Mouse (Mus musculus): ENCODE data around the gene Car11.

Car11 gene

GRCm38 (mm10) chr7:45689800-45690199 lies 9.8 kb upstream of the Car11 start:
- DNase-seq (ENCODE audit: extremely low read depth, low read depth, low spot score), result no peak

- DNase-seq (ENCODE audit: extremely low read depth, low read depth, low spot score), result no peak
Measured at GRCm38 (mm10) chr7:45692364-45692763, 7.3 kb upstream of the Car11 start.

GRCm38 (mm10) chr7:45693921-45694591 lies 5.6 kb upstream of the Car11 start, which contains the start of gene Sec1:
Gene Sec1, minus strand, starts transcription at chr7:45694402.
- DNase-seq (ENCODE audit: extremely low read depth, low read depth, low spot score), result no peak

GRCm38 (mm10) chr7:45695098-45695497 lies 4.5 kb upstream of the Car11 start:
- DNase-seq (ENCODE audit: extremely low read depth, low read depth, low spot score), result no peak

- no peak for DNase-seq (ENCODE audit: extremely low read depth, low read depth, low spot score)
Measured at GRCm38 (mm10) chr7:45697894-45698293, 1.7 kb upstream of the Car11 start.

- no peak for DNase-seq (ENCODE audit: extremely low read depth, low read depth, low spot score)
Measured at GRCm38 (mm10) chr7:45700301-45701015, 815 bp downstream of the Car11 start.

- no peak for DNase-seq (ENCODE audit: extremely low read depth, low read depth, low spot score)
Measured at GRCm38 (mm10) chr7:45701072-45701471, 1.4 kb downstream of the Car11 start.

- DNase-seq (ENCODE audit: extremely low read depth, low read depth, low spot score), result no peak
Measured at GRCm38 (mm10) chr7:45701607-45702006, 2.0 kb downstream of the Car11 start.

GRCm38 (mm10) chr7:45702316-45702715 lies 2.7 kb downstream of the Car11 start:
- DNase-seq (ENCODE audit: extremely low read depth, low read depth, low spot score), result no peak

GRCm38 (mm10) chr7:45702809-45703520 lies 3.3 kb downstream of the Car11 start:
- no peak for DNase-seq (ENCODE audit: extremely low read depth, low read depth, low spot score)

GRCm38 (mm10) chr7:45703521-45704033 lies 3.9 kb downstream of the Car11 start:
- DNase-seq (ENCODE audit: extremely low read depth, low read depth, low spot score), result no peak

GRCm38 (mm10) chr7:45704046-45704559 lies 4.5 kb downstream of the Car11 start:
- DNase-seq (ENCODE audit: extremely low read depth, low read depth, low spot score), result no peak

GRCm38 (mm10) chr7:45704730-45705442 lies 5.2 kb downstream of the Car11 start, which contains the start of gene Dbp:
Gene Dbp, plus strand, starts transcription at chr7:45705088.
- peak; percentile 99 for DNase-seq (ENCODE audit: extremely low read depth, low read depth, low spot score)

- no peak for DNase-seq (ENCODE audit: extremely low read depth, low read depth, low spot score)
Measured at GRCm38 (mm10) chr7:45705443-45705864, 5.8 kb downstream of the Car11 start.

- DNase-seq (ENCODE audit: extremely low read depth, low read depth, low spot score), result no peak
Measured at GRCm38 (mm10) chr7:45705873-45706281, 6.2 kb downstream of the Car11 start.

GRCm38 (mm10) chr7:45706721-45707241 lies 7.1 kb downstream of the Car11 start:
- DNase-seq (ENCODE audit: extremely low read depth, low read depth, low spot score), result no peak

GRCm38 (mm10) chr7:45707375-45707967 lies 7.8 kb downstream of the Car11 start:
- no peak for DNase-seq (ENCODE audit: extremely low read depth, low read depth, low spot score)

- no peak for DNase-seq (ENCODE audit: extremely low read depth, low read depth, low spot score)
Measured at GRCm38 (mm10) chr7:45708221-45708761, 8.6 kb downstream of the Car11 start.

GRCm38 (mm10) chr7:45709036-45709435 lies 9.4 kb downstream of the Car11 start:
- DNase-seq (ENCODE audit: extremely low read depth, low read depth, low spot score), result no peak

Measured in fat pad, adult 2 months (tissue).